Mouse (Mus musculus) midbrain, embryonic 15.5 days (tissue): ENCODE data around the gene Optc. TPM values are rescaled to one million over a fixed set of nuclear protein-coding genes. Genes with fewer than 3 reads are reported as not detected.
A peak's percentile ranks its signal among the peaks of the same experiment; 100 is the strongest.

Experiments used
- ATAC-seq: fragments of 200-750 bp; cut with Nextera tagmentation; replicated peaks from 2 replicates; pipeline ENCODE4 v1.8.0; 2017; ENCODE audit warnings: moderate TSS enrichment
- H3K27ac ChIP-seq: fragments of 300-500 bp; sonication (generic); 2 replicates; pipeline ENCODE4 v1.5.1; 2015; ENCODE audit warnings: mild to moderate bottlenecking, inconsistent platforms
- H3K27me3 ChIP-seq: fragments of 300-500 bp; sonication (generic); replicated peaks from 2 replicates; pipeline ENCODE4 v1.6.1; 2015; ENCODE audit warnings: inconsistent platforms
- H3K36me3 ChIP-seq: fragments of 300-500 bp; sonication (generic); replicated peaks from 2 replicates; pipeline ENCODE4 v1.6.1; 2015; ENCODE audit warnings: inconsistent platforms
- H3K4me1 ChIP-seq: fragments of 300-500 bp; sonication (generic); 2 replicates; pipeline ENCODE4 v1.6.1; 2015; ENCODE audit warnings: inconsistent platforms
- H3K4me2 ChIP-seq: fragments of 300-500 bp; sonication (generic); 2 replicates; pipeline ENCODE4 v1.6.1; 2015; ENCODE audit warnings: inconsistent platforms, mild to moderate bottlenecking, moderate library complexity
- H3K4me3 ChIP-seq: fragments of 300-500 bp; sonication (generic); 2 replicates; pipeline ENCODE4 v1.5.1; 2015; ENCODE audit warnings: mild to moderate bottlenecking, inconsistent platforms
- H3K9ac ChIP-seq: fragments of 300-500 bp; sonication (generic); 2 replicates; pipeline ENCODE4 v1.6.1; 2015; ENCODE audit warnings: mild to moderate bottlenecking, inconsistent platforms
- H3K9me3 ChIP-seq: fragments of 300-500 bp; sonication (generic); 2 replicates; pipeline ENCODE4 v1.6.1; 2016; ENCODE audit warnings: inconsistent platforms
- WGBS: fragments of 180-500 bp; shearing (Covaris S2); methylation state at CpG from one replicate; pipeline ENCODE4 v1.1.7; 2015; ENCODE audit warnings: mixed read lengths; 5-methylcytosine and 5-hydroxymethylcytosine counted together
- polyA plus RNA-seq: library from polyadenylated mRNA; unstranded; fragments of >200 nt; fragmentation: Nextera tagmentation; extraction: Ambion mirVana; gene quantifications from 2 replicates; pipeline ENCODE4 v1.2.1, GENCODE M21; 2015

Optc gene
- polyA plus RNA-seq, 1 experiment from 2014 or later, result 3.7 TPM

- Histone ChIP-seq H3K36me3 (no peaks in the 10 kb centered on the region), H3K9me3 (no peaks in the 10 kb centered on the region), H3K4me3 (no peak overlapping the region), H3K4me1 (peaks cover 17% of the 10 kb centered on the region), H3K9ac (no peak overlapping the region), H3K27ac (no peak overlapping the region), H3K4me2 (no peak overlapping the region), H3K27me3 (no peaks in the 10 kb centered on the region)
- ATAC-seq, result no peak
- whole genome bisulfite sequencing, result 56% methylated on average over 8 of the region's 8 CpGs
Observed at GRCm38 (mm10) chr1:133915723-133916355, 8.0 kb upstream of the Optc start.

GRCm38 (mm10) chr1:133915115-133915514, 7.3 kb upstream of the Optc start:
- Histone ChIP-seq H3K36me3 (no peaks in the 10 kb centered on the region), H3K9ac (no peak overlapping the region), H3K4me2 (no peak overlapping the region), H3K27ac (no peak overlapping the region), H3K27me3 (no peaks in the 10 kb centered on the region), H3K9me3 (no peaks in the 10 kb centered on the region), H3K4me1 (peaks cover 9% of the 10 kb centered on the region), H3K4me3 (no peak overlapping the region)
- ATAC-seq, result no peak
- WGBS, result 91% methylated on average over 13 of the region's 13 CpGs

- Histone ChIP-seq H3K4me3 (no peak overlapping the region), H3K27me3 (no peaks in the 10 kb centered on the region), H3K9me3 (no peaks in the 10 kb centered on the region), H3K9ac (no peak overlapping the region), H3K4me1 (peaks cover 17% of the 10 kb centered on the region), H3K36me3 (no peaks in the 10 kb centered on the region), H3K4me2 (no peak overlapping the region), H3K27ac (no peak overlapping the region)
- WGBS, result 77% methylated on average over 6 of the region's 6 CpGs
- no peak for ATAC-seq
Observed at GRCm38 (mm10) chr1:133913018-133913417, 5.2 kb upstream of the Optc start.

- ATAC-seq, result no peak
- 31% methylated on average over 4 of the region's 4 CpGs for WGBS
- Histone ChIP-seq H3K4me3 (no peak overlapping the region), H3K9ac (no peak overlapping the region), H3K27ac (no peak overlapping the region), H3K4me1 (peaks cover 24% of the 10 kb centered on the region), H3K4me2 (no peak overlapping the region), H3K36me3 (no peaks in the 10 kb centered on the region), H3K27me3 (no peaks in the 10 kb centered on the region), H3K9me3 (no peaks in the 10 kb centered on the region)
Observed at GRCm38 (mm10) chr1:133911456-133911855, 3.7 kb upstream of the Optc start.

GRCm38 (mm10) chr1:133911008-133911407, 3.2 kb upstream of the Optc start:
- no peak overlapping the region for H3K27ac ChIP-seq
- H3K4me3 ChIP-seq, result no peak overlapping the region
- H3K36me3 ChIP-seq, result no peaks in the 10 kb centered on the region
- no peaks in the 10 kb centered on the region for H3K9me3 ChIP-seq
- H3K4me1 ChIP-seq, result peaks cover 24% of the 10 kb centered on the region
- ATAC-seq, result no peak
- H3K9ac ChIP-seq, result no peak overlapping the region
- 69% methylated on average over 4 of the region's 4 CpGs for WGBS
- H3K4me2 ChIP-seq, result no peak overlapping the region
- H3K27me3 ChIP-seq, result no peaks in the 10 kb centered on the region

- H3K27me3 ChIP-seq, result no peaks in the 10 kb centered on the region
- H3K9ac ChIP-seq, result no peak overlapping the region
- ATAC-seq, result no peak
- H3K4me2 ChIP-seq, result no peak overlapping the region
- H3K4me1 ChIP-seq, result peaks cover 24% of the 10 kb centered on the region
- H3K36me3 ChIP-seq, result no peaks in the 10 kb centered on the region
- 87% methylated on average over 7 of the region's 7 CpGs for WGBS
- no peak overlapping the region for H3K4me3 ChIP-seq
- H3K9me3 ChIP-seq, result no peaks in the 10 kb centered on the region
- H3K27ac ChIP-seq, result no peak overlapping the region
Observed at GRCm38 (mm10) chr1:133910108-133910507, 2.3 kb upstream of the Optc start.

- Histone ChIP-seq H3K4me1 (peaks cover 24% of the 10 kb centered on the region), H3K4me2 (peak overlapping the region; percentile 80), H3K4me3 (peak overlapping the region; percentile 43), H3K9me3 (no peaks in the 10 kb centered on the region), H3K36me3 (no peaks in the 10 kb centered on the region), H3K9ac (peak overlapping the region; percentile 36), H3K27me3 (no peaks in the 10 kb centered on the region), H3K27ac (peak overlapping the region; percentile 71)
- ATAC-seq, result peak; percentile 48
- WGBS, result 11% methylated on average over 27 of the region's 27 CpGs
Observed at GRCm38 (mm10) chr1:133908659-133909575, 1.1 kb upstream of the Optc start.

GRCm38 (mm10) chr1:133906420-133906819, 1.4 kb downstream of the Optc start:
- WGBS, result 44% methylated on average over 12 of the region's 12 CpGs
- Histone ChIP-seq H3K9ac (no peak overlapping the region), H3K4me2 (peak overlapping the region; percentile 6; the same call in 1 of the 2 replicates)

GRCm38 (mm10) chr1:133900825-133901224, 7.0 kb downstream of the Optc start:
- Histone ChIP-seq H3K4me3 (no peak overlapping the region), H3K4me2 (no peak overlapping the region), H3K9ac (no peak overlapping the region), H3K9me3 (no peaks in the 10 kb centered on the region), H3K27me3 (0 out of 2 replicates have a peak, but pooled peaks cover 3% of the 10 kb centered on the region), H3K27ac (no peak overlapping the region), H3K4me1 (no peaks in the 10 kb centered on the region), H3K36me3 (no peaks in the 10 kb centered on the region)
- no peak for ATAC-seq
- 74% methylated on average over 9 of the region's 9 CpGs for WGBS

More at GRCm38 (mm10) chr1:133906420-133906819, 1.4 kb downstream of the Optc start:
- Histone ChIP-seq H3K4me3 (no peak overlapping the region), H3K27ac (no peak overlapping the region), H3K27me3 (no peaks in the 10 kb centered on the region), H3K9me3 (no peaks in the 10 kb centered on the region), H3K4me1 (peaks cover 24% of the 10 kb centered on the region), H3K36me3 (no peaks in the 10 kb centered on the region)
- no peak for ATAC-seq

GRCm38 (mm10) chr1:133899043-133899542, 8.7 kb downstream of the Optc start:
- 77% methylated on average over 9 of the region's 9 CpGs for WGBS

GRCm38 (mm10) chr1:133897293-133897692, 10.5 kb downstream of the Optc start:
- ATAC-seq, result no peak
- H3K4me1 ChIP-seq, result no peaks in the 10 kb centered on the region
- WGBS, result 66% methylated on average over 6 of the region's 6 CpGs
- H3K4me3 ChIP-seq, result no peak overlapping the region
- H3K27me3 ChIP-seq, result 0 out of 2 replicates have a peak, but pooled peaks cover 3% of the 10 kb centered on the region
- no peak overlapping the region for H3K4me2 ChIP-seq
- H3K36me3 ChIP-seq, result no peaks in the 10 kb centered on the region
- no peak overlapping the region for H3K27ac ChIP-seq
- H3K9ac ChIP-seq, result no peak overlapping the region
- no peaks in the 10 kb centered on the region for H3K9me3 ChIP-seq

More at GRCm38 (mm10) chr1:133899043-133899542, 8.7 kb downstream of the Optc start:
- 0 out of 2 replicates have a peak, but pooled peaks cover 3% of the 10 kb centered on the region for H3K27me3 ChIP-seq
- H3K4me1 ChIP-seq, result no peaks in the 10 kb centered on the region
- no peak for ATAC-seq
- H3K9me3 ChIP-seq, result no peaks in the 10 kb centered on the region
- no peak overlapping the region for H3K4me2 ChIP-seq
- H3K4me3 ChIP-seq, result no peak overlapping the region
- no peak overlapping the region for H3K9ac ChIP-seq
- H3K36me3 ChIP-seq, result no peaks in the 10 kb centered on the region
- H3K27ac ChIP-seq, result no peak overlapping the region

GRCm38 (mm10) chr1:133891489-133891888, 16.3 kb downstream of the Optc start:
- Histone ChIP-seq H3K27me3 (no peaks in the 10 kb centered on the region), H3K4me3 (no peak overlapping the region), H3K4me2 (no peak overlapping the region), H3K4me1 (peaks cover 36% of the 10 kb centered on the region), H3K9ac (no peak overlapping the region), H3K27ac (no peak overlapping the region), H3K36me3 (no peaks in the 10 kb centered on the region), H3K9me3 (no peaks in the 10 kb centered on the region)
- no peak for ATAC-seq
- 33% methylated on average over 5 of the region's 5 CpGs for WGBS
